Mouse (Mus musculus) frontal cortex, postnatal 25 days (tissue): ENCODE data around the gene Myod1.

Source experiments
- DNase-seq, 2 experiments: peaks; one replicate each; pipeline ENCODE4 v3.0.0; 2022; ENCODE audit warnings: low spot score in 2 of 2

Myod1 gene

GRCm38 (mm10) chr7:46376172-46377007 is at the start of gene Myod1:
Gene Myod1, plus strand, starts transcription at chr7:46376474.
- DNase-seq: no peak

GRCm38 (mm10) chr7:46327896-46328295 is 48.4 kb upstream of the Myod1 start:
- no peak for DNase-seq

GRCm38 (mm10) chr7:46337397-46337796 is 38.9 kb upstream of the Myod1 start:
- no peak for DNase-seq

- no peak for DNase-seq
These were observed 36.5 kb upstream of the Myod1 start for GRCm38 (mm10) chr7:46339818-46340217.

- no peak for DNase-seq
These were observed 36.0 kb upstream of the Myod1 start for GRCm38 (mm10) chr7:46340295-46340694.

- no peak for DNase-seq
These were observed 34.8 kb upstream of the Myod1 start for GRCm38 (mm10) chr7:46341471-46341870.

GRCm38 (mm10) chr7:46347692-46348091 is 28.6 kb upstream of the Myod1 start:
- DNase-seq: no peak

- DNase-seq: no peak
These were observed 27.5 kb upstream of the Myod1 start for GRCm38 (mm10) chr7:46348813-46349212.

- no peak for DNase-seq
These were observed 26.1 kb upstream of the Myod1 start for GRCm38 (mm10) chr7:46350119-46350702.

- no peak for DNase-seq
These were observed 23.5 kb upstream of the Myod1 start for GRCm38 (mm10) chr7:46352748-46353147.

- DNase-seq: no peak
These were observed 23.1 kb upstream of the Myod1 start for GRCm38 (mm10) chr7:46353216-46353615.

GRCm38 (mm10) chr7:46353875-46354274 is 22.4 kb upstream of the Myod1 start:
- no peak for DNase-seq

- DNase-seq: no peak
These were observed 14.5 kb upstream of the Myod1 start for GRCm38 (mm10) chr7:46361776-46362175.

- DNase-seq: no peak
These were observed 12.1 kb upstream of the Myod1 start for GRCm38 (mm10) chr7:46364154-46364553.

GRCm38 (mm10) chr7:46365810-46366209 is 10.5 kb upstream of the Myod1 start:
- DNase-seq: no peak

- no peak for DNase-seq
These were observed 5.2 kb upstream of the Myod1 start for GRCm38 (mm10) chr7:46371104-46371503.

GRCm38 (mm10) chr7:46377008-46377346 is 703 bp downstream of the Myod1 start:
- DNase-seq: no peak

GRCm38 (mm10) chr7:46378123-46378522 is 1.8 kb downstream of the Myod1 start:
- no peak for DNase-seq

GRCm38 (mm10) chr7:46378983-46379382 is 2.7 kb downstream of the Myod1 start:
- DNase-seq: no peak

GRCm38 (mm10) chr7:46380625-46381024 is 4.4 kb downstream of the Myod1 start:
- no peak for DNase-seq

- no peak for DNase-seq
These were observed 11.2 kb downstream of the Myod1 start for GRCm38 (mm10) chr7:46387430-46387829.

GRCm38 (mm10) chr7:46389456-46390085 is 13.3 kb downstream of the Myod1 start:
- DNase-seq: no peak

- DNase-seq: no peak
These were observed 14.0 kb downstream of the Myod1 start for GRCm38 (mm10) chr7:46390226-46390625.
